Mouse (Mus musculus): ENCODE measurements around the gene Dusp18. TPM values are rescaled to one million over a fixed set of nuclear protein-coding genes. Genes with fewer than 3 reads are reported as not detected.

Dusp18 gene
- total and polyA plus RNA-seq, 3 experiments: 0.81 to 2.2 TPM; not detected in 1

DNA sequence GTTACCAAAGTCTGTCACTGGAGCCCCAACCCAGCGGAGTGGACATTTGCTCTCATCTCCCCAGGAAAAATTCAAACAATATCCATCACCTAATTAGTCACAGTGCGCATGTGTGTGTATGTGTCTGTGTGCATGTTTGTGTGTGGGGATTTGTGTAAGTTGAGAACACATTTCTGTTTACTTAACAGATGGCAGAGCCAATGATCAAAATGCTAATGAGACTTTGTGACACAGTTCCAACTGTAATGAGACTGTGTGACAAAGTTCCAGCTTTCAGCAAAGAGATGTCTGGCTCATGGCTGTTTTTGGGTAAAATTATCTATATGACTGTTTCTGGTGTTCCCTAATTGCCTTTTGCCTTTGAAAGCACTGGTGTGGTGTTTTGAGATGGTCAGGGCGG, 41.3 kb downstream of the Dusp18 start:
- no peak for TF ChIP-seq ZNF384 (IDR thresholded peaks at IDR 0.05; ENCODE audit: low read depth, low read length)
- no peak for TF ChIP-seq MXI1 (IDR thresholded peaks at IDR 0.05; ENCODE audit: low read depth, low read length)
- no peak for TF ChIP-seq NELFE (IDR thresholded peaks at IDR 0.05; ENCODE audit: low read depth, low read length)
- no peak for TF ChIP-seq USF2 (IDR thresholded peaks at IDR 0.05; ENCODE audit: borderline replicate concordance in 1 of 2, insufficient read depth in 1 of 2, low read depth in 1 of 2, low read length in 2 of 2)
- TF ChIP-seq CHD2 (IDR thresholded peaks at IDR 0.05; ENCODE audit: low read length): no peak
- no peak for TF ChIP-seq ZMIZ1 (IDR thresholded peaks at IDR 0.05; ENCODE audit: low read depth, low read length)
- no peak for TF ChIP-seq ZC3H11A (IDR thresholded peaks at IDR 0.05; ENCODE audit: low read depth, low read length)
- TF ChIP-seq ETS1 (IDR thresholded peaks at IDR 0.05; ENCODE audit: low read depth, low read length): no peak
- TF ChIP-seq GATA1 (IDR thresholded peaks at IDR 0.05; ENCODE audit: low read depth, low read length): no peak
- TF ChIP-seq E2F4 (IDR thresholded peaks at IDR 0.05; ENCODE audit: borderline replicate concordance, low read depth, low read length): no peak
- TF ChIP-seq BHLHE40 (IDR thresholded peaks at IDR 0.05; ENCODE audit: borderline replicate concordance, low read depth, low read length): no peak
- TF ChIP-seq MAX (IDR thresholded peaks at IDR 0.05; ENCODE audit: low read length): no peak
- TF ChIP-seq MAFK (IDR thresholded peaks at IDR 0.05; ENCODE audit: borderline replicate concordance, low read depth, low read length): no peak
- TF ChIP-seq KAT2A (conservative IDR thresholded peaks at IDR 0.05; ENCODE audit: low read depth, low read length): no peak
- no peak for TF ChIP-seq TBP (IDR thresholded peaks at IDR 0.05; ENCODE audit: low read depth, low read length)
- TF ChIP-seq SMC3 (IDR thresholded peaks at IDR 0.05; ENCODE audit: low read depth, low read length): no peak
- TF ChIP-seq SIN3A (IDR thresholded peaks at IDR 0.05; ENCODE audit: low read length): no peak
- TF ChIP-seq POLR2A (IDR thresholded peaks at IDR 0.05; ENCODE audit: control insufficient read depth in 1 of 2, insufficient read depth in 1 of 2, low read depth in 1 of 2, low read length in 2 of 2, poor library complexity in 1 of 2): no peak
- Histone ChIP-seq H3K27ac (ENCODE audit: control insufficient read depth, low read depth, low read length) (no peak overlapping the region), H3K4me3 (ENCODE audit: control insufficient read depth in 1 of 2, insufficient read depth in 1 of 2, low read depth in 2 of 2, low read length in 2 of 2) (no peak overlapping the region), H3K4me1 (ENCODE audit: control insufficient read depth in 1 of 2, insufficient read depth in 2 of 2, low read length in 2 of 2) (peaks cover 0 to 8% of the 10 kb centered on the region in 2 experiments; a peak in 3 of 4 replicates), H3K9ac (ENCODE audit: control insufficient read depth, low read depth, low read length, poor library complexity, severe bottlenecking) (no peak overlapping the region), H3K79me2 (ENCODE audit: control insufficient read depth, insufficient read depth, low read length, poor library complexity) (no peaks in the 10 kb centered on the region; the same call in 1 of the 2 replicates), H3K9me3 (replicated peaks; ENCODE audit: insufficient read depth, low read length) (no peaks in the 10 kb centered on the region), H3K36me3 (ENCODE audit: control insufficient read depth in 1 of 2, insufficient read depth in 2 of 2, low read length in 2 of 2) (peaks cover 0 to 6% of the 10 kb centered on the region in 2 experiments; a peak in 2 of 4 replicates), H3K27me3 (ENCODE audit: control insufficient read depth in 1 of 2, insufficient read depth in 2 of 2, low read length in 2 of 2) (peaks cover 18 to 26% of the 10 kb centered on the region in 2 experiments)
- no peak for DNase-seq (ENCODE audit: low read depth, low spot score)

- H3K4me1 ChIP-seq (ENCODE audit: control insufficient read depth in 1 of 2, insufficient read depth in 2 of 2, low read length in 2 of 2): peaks cover 0 to 7% of the 10 kb centered on the region in 2 experiments; a peak in 3 of 4 replicates
- TF ChIP-seq EP300 (IDR thresholded peaks at IDR 0.05; ENCODE audit: low read depth in 1 of 2, low read length in 2 of 2): no peak
- no peak for TF ChIP-seq ZMIZ1 (IDR thresholded peaks at IDR 0.05; ENCODE audit: low read depth, low read length)
- TF ChIP-seq KAT2A (conservative IDR thresholded peaks at IDR 0.05; ENCODE audit: low read depth, low read length): no peak
- no peak for TF ChIP-seq ZC3H11A (IDR thresholded peaks at IDR 0.05; ENCODE audit: low read depth, low read length)
- TF ChIP-seq GATA1 (IDR thresholded peaks at IDR 0.05; ENCODE audit: low read depth, low read length): no peak
- no peak for TF ChIP-seq TBP (IDR thresholded peaks at IDR 0.05; ENCODE audit: low read depth, low read length)
- TF ChIP-seq MYB (IDR thresholded peaks at IDR 0.05; ENCODE audit: low read depth, low read length): no peak
- TF ChIP-seq USF1 (IDR thresholded peaks at IDR 0.05; ENCODE audit: low read depth, low read length): no peak
- no peak for TF ChIP-seq UBTF (IDR thresholded peaks at IDR 0.05; ENCODE audit: borderline replicate concordance, insufficient read depth, low read depth, low read length)
- TF ChIP-seq CHD2 (IDR thresholded peaks at IDR 0.05; ENCODE audit: low read length): no peak
- no peak for TF ChIP-seq ELF1 (IDR thresholded peaks at IDR 0.05; ENCODE audit: low read depth, low read length)
- no peak for TF ChIP-seq ZKSCAN1 (IDR thresholded peaks at IDR 0.05; ENCODE audit: low read depth, low read length)
- no peak for TF ChIP-seq GABPA (IDR thresholded peaks at IDR 0.05; ENCODE audit: low read depth, low read length)
- TF ChIP-seq USF2 (IDR thresholded peaks at IDR 0.05; ENCODE audit: borderline replicate concordance in 1 of 2, insufficient read depth in 1 of 2, low read depth in 1 of 2, low read length in 2 of 2): no peak
- no peak for TF ChIP-seq MYC (IDR thresholded peaks at IDR 0.05; ENCODE audit: low read depth, low read length)
- no peak for TF ChIP-seq MXI1 (IDR thresholded peaks at IDR 0.05; ENCODE audit: low read depth, low read length)
- no peak for TF ChIP-seq NELFE (IDR thresholded peaks at IDR 0.05; ENCODE audit: low read depth, low read length)
- no peak for TF ChIP-seq ZNF384 (IDR thresholded peaks at IDR 0.05; ENCODE audit: low read depth, low read length)
- H3K9ac ChIP-seq (ENCODE audit: control insufficient read depth, low read depth, low read length, poor library complexity, severe bottlenecking): no peak overlapping the region
These were observed 42.4 kb downstream of the Dusp18 start for GRCm38 (mm10) chr11:3937321-3937874.

More at GRCm38 (mm10) chr11:3937321-3937874, 42.4 kb downstream of the Dusp18 start:
- peaks cover 20 to 33% of the 10 kb centered on the region in 2 experiments for H3K27me3 ChIP-seq (ENCODE audit: control insufficient read depth in 1 of 2, insufficient read depth in 2 of 2, low read length in 2 of 2)
- H3K4me3 ChIP-seq (ENCODE audit: control insufficient read depth in 1 of 2, insufficient read depth in 1 of 2, low read depth in 2 of 2, low read length in 2 of 2): no peak overlapping the region
- no peak overlapping the region for H3K27ac ChIP-seq (ENCODE audit: control insufficient read depth, low read depth, low read length)
- H3K9me3 ChIP-seq (replicated peaks; ENCODE audit: insufficient read depth, low read length): no peaks in the 10 kb centered on the region
- no peaks in the 10 kb centered on the region for H3K79me2 ChIP-seq (ENCODE audit: control insufficient read depth, insufficient read depth, low read length, poor library complexity)
- H3K36me3 ChIP-seq (ENCODE audit: control insufficient read depth in 1 of 2, insufficient read depth in 2 of 2, low read length in 2 of 2): peaks cover 0 to 2% of the 10 kb centered on the region in 2 experiments; a peak in 2 of 4 replicates
- DNase-seq (ENCODE audit: low read depth, low spot score): no peak

All from MEL (cell line).